Mouse (Mus musculus) heart, postnatal 14 days (tissue): ENCODE results near the gene Lep. TPM values are rescaled to one million over a fixed set of nuclear protein-coding genes. Genes with fewer than 3 reads are reported as not detected.
A peak's percentile ranks its signal among the peaks of the same experiment; 100 is the strongest.

Source experiments
- DNase-seq, 2 experiments: peaks; one replicate each; pipeline ENCODE4 v3.0.0; 2021 to 2022
- intact Hi-C: fragments of 180-260 bp; cut with DNase I; formaldehyde crosslinking; loops from one replicate; pipeline ENCODE4 v1.15.1; 2025
- long read RNA-seq, 2 experiments: library from polyadenylated mRNA; stranded (forward); transcript quantifications; one replicate each; pipeline ENCODE4 v2.0.0; 2021
- total RNA-seq, 2 experiments: library from RNA; stranded (reverse); gene quantifications; 2 replicates each; pipeline ENCODE4 v1.2.3; 2021

Gene Lep
- total RNA-seq, result under 1 TPM; 0.69 to 1.00 TPM
- long read RNA-seq, experiment 1, partial matches to known transcripts, result 0 of 1 reads
- long read RNA-seq, experiment 1, other reads (novel, unspliced or antisense), result 1 of 1 reads
- long read RNA-seq, experiment 2, result 0 reads

DNA sequence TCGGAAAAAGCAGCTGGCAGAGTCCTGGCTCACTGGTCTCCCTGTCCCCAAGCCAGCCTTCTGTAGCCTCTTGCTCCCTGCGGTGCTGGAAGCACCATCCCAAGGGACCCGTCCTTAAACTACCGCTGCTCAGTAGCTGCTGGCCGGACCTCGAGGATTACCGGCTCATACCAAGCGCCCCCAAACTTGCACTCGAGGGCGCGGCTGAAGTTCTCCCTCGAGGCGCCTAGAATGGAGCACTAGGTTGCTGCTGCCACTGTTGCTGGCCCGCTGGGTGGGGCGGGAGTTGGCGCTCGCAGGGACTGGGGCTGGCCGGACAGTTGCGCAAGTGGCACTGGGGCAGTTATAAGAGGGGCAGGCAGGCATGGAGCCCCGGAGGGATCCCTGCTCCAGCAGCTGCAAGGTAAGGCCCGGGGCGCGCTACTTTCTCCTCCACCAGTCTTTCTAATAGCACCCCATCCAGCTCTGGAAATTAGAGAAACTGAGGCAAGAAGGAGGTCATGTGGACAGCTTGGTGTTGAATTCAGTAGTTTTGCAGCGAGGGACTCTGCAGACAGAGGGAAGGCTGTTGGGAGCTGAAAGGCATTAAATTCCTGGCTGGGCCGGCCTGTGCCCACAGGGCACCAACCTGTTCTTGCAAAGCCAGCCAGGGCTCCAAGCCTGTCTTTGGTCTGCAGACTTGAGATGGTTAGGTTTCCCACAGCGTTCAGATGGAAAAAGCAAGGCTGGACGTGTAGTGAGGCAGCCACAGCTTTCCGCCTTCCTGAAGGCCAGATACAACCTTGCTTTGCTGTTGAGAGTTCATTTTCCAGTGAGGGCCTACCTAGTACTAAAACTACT lies at the start of gene Lep:
Lep (plus strand) TSS at position 375 of the 840 bp plus-strand sequence.
- DNase-seq, result no peak
- intact Hi-C loops, result no loop called here

DNA sequence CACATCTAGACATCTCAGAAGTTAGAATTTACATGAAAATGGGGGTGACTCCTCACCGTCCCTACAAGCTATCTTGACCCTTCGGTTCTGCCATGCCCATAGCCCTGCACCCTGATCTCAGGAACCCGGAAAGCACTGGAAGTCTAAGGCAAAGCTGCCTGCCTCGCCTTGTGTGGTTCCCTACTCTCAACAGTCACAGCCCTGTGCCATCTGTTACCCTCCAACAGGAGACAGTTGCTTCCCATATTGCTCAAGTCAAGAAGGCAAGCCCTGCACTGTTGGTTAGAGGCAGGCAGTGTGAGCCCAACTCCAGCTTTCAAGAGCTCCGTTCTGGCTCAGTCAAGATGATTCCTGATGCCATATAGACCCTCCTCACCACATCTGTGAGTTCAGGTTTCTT lies 48.4 kb upstream of the Lep start:
- DNase-seq, result no peak
- intact Hi-C loops, result no loop called here

DNA sequence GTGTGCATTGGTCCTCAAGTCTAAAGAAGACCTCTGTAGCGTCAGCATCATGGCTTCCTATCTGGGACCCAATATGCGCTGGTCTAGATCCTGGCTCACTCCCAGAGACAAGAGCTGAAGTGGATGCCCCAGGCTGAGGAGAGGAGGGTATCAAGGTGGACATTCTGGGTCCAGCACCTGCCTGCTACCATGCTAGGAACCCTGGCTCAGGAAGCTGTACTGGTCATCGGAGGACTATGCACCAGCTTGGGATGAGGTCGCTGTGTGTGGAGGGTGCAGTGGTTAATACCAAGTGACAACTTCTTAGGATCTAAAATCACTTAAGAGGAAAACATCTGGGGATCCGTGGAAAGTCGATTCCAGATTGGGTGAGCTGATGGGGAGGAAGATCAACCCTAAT lies 46.8 kb upstream of the Lep start:
- DNase-seq, result no peak

DNA sequence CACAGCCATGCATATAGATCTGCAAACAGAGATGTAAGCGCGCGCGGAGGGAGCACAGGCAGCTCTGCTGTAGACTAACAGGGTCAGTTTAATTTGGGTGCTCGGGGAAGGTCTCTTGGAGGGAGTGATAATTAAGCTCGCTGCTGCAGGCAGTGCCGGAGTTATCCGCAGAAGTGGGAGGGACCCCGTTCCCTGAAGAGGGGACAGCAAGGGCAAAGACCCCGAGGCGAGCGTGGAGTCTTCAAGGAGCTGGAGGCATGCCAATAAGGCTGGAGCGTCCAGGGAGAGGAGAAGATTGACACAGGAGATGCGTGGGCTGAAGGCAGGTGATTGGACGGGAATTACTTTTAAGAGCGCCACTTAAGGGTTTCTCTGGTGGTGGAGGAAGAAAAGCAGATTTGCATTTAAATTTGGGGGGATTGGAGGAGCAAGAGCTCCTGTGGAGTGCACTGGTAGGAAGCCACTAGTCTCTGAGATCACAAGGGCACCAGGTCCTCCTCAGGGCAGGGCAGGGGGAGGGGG lies 43.1 kb upstream of the Lep start:
- intact Hi-C loops, result no loop called here
- no peak for DNase-seq

More for the DNA sequence above, 46.8 kb upstream of the Lep start:
- intact Hi-C loops, result no loop called here

DNA sequence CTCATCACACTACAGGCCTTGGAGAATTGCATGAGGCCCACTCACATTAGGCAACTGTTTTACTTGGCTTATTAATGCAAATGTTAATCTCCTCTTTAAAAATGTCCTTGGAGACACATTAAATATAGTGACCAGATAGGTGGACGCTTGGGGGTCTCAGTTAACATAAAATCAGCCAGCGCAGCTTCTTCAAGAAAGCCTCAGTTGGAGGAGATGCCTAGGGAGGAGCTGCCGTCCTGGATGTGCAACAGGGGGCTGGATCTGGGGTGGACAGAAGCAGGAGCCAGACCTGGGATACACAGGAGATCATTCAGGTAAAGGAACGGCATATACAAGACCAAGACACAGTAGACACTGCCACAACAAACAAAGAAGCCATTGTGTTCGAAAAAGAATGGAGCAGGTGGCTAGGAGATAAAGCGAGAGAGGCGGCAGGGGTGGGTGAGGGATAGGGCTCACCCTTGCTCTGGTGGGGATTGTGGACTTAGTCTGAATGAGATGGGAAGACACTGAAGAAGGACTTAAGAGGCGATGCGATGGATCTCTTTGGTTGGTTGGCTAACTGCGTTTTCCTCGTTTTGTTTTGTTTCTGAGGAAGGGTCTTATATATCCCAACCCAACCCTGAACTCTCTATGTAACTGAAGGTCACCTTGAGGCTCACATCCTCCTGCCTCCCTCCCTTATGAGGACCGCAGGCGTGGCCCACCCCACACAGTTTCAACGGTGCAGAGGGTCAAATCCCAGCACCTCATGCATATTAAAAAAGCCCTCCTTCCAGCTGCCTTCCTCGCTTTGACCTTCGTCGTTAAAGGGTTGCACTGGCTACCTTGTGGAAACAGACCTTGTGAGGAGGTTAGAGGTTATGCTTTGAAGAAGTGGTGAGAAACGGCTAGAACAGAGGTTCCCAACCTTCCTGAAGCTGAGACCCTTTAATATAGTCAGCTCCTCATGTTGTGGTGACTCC lies 40.0 kb upstream of the Lep start:
- intact Hi-C loops, result loop anchor here (5.0 kb wide), 2 partner anchors 122 to 183 kb away; no protein-coding TSS in a partner anchor
- DNase-seq, result no peak

DNA sequence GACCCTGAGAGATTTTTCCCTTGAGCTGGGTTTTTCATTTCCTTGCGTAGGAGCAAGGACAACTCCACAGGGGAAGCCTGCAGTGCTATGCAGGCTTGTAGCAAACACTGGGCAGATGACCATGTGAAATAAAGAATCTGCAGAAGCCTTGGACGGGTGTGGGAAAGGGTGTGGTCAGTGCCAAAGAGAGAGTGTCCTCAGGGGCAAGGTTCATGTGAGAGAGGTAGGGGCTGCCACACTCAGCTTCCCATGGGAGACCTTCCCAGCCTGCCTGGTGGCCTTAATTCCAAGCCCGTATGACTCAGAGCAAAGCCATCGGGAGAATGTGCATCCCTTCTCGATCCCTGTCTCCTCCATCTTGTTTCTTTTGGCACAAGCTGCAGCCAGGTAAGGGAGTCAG lies 39.1 kb upstream of the Lep start:
- intact Hi-C loops, result loop anchor here (5.0 kb wide), 2 partner anchors 121 to 184 kb away; no protein-coding TSS in a partner anchor
- DNase-seq, result no peak

DNA sequence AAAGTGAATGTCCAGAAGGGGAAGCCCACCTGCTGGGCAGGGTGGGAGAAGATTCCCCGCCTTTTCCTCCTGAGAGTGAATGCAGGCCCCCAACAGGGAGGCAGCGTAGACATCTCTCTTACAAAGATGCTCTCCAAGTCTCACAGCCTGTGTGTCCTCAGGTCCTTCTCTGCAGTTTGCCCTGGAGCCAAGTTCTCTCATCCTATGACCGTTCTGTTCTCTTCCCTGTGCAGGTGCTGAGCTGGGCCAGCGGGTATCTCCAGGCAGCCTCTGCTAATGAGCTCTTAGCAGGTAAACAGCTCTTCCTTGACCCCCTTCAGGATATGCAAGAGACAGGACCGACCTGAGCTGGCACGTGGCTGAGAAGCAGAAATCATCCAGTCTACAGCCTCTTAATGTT lies 38.5 kb upstream of the Lep start:
- DNase-seq, result no peak

DNA sequence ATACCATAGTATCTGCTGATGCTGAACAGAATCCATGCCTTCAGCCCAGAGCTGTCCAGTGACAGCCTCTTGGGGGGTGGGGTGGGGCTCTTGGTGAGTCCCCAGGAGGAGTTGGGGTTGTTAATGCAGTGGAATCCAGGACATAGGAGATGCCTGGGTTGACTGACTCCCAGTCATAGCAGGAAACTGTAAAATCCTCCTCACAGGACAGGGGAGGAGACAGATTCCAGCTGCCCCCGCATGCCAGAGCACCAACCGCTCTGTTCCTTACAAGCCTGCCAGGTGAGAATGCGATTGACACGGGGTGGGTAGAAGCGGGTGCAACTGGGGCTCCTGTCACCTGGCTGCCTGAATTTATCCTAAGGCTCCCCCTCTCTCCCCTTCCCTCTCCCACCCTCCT lies 37.9 kb upstream of the Lep start:
- no peak for DNase-seq
- intact Hi-C loops, result loop anchor here (5.0 kb wide), 2 partner anchors 120 to 185 kb away; no protein-coding TSS in a partner anchor

More for the DNA sequence above, 38.5 kb upstream of the Lep start:
- intact Hi-C loops, result loop anchor here (5.0 kb wide), 2 partner anchors 121 to 184 kb away; no protein-coding TSS in a partner anchor

DNA sequence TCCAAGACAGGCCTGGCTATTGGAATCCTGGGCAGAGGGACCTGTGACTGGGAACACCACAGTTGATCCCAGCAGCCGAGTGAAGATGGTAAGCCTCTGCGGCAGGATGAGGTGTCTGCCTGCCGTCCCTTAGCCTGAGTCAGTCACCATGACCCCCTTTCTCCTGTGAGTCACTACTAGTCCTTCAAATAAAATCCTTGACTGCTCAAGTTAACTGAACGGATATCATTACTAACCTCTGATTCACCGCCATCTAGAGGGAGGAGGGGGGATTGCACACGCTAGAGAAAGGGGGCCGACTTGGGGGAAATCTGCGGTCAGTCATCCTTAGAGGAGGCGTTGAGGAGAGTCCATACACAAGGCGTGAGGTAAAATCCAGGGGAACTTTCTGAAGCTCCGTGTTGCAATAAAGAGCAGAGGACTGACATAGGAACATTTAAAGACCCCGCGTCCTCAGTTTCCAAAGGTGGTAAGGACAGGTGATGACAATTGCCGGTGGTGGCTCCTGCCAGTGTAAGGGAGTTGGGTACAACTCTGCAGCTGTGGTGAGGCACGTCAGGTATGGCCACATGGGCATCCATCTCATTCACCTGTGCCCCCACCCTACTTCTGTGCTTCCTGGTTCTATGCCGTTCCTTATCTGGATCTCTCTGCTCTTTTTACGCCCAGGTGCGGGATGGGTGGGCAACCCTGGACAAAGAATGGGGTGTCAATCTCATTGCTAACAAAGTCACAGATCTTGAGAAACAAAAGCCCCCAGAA lies 36.6 kb upstream of the Lep start:
- intact Hi-C loops, result loop anchor here (5.0 kb wide), 2 partner anchors 119 to 186 kb away; no protein-coding TSS in a partner anchor
- DNase-seq, result peak; percentile 44 to 65

DNA sequence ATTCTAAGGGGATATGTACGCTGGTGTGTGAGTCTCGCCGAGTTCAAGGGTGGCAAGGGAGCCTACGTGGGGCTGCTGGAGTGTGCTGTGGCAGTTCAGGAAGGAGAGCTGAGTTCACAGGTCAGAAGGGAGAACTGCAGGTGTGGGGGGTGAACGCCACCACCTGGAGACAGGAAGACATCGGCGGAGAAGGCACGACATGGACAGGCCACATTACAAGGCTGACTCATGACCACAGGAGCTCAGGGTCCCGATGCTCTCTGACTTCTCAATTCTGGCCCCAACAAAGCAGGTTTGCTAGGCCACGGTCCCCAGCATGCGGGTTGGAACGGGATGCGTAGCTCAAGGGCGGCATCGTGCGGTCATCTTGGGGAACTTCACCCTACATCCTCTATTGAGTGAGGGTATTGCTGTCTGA lies 36.0 kb upstream of the Lep start:
- peak; percentile 73 to 79 for DNase-seq
- intact Hi-C loops, result loop anchor here (1.0 to 5.0 kb wide), 4 partner anchors 75 to 491 kb away; no protein-coding TSS in a partner anchor

DNA sequence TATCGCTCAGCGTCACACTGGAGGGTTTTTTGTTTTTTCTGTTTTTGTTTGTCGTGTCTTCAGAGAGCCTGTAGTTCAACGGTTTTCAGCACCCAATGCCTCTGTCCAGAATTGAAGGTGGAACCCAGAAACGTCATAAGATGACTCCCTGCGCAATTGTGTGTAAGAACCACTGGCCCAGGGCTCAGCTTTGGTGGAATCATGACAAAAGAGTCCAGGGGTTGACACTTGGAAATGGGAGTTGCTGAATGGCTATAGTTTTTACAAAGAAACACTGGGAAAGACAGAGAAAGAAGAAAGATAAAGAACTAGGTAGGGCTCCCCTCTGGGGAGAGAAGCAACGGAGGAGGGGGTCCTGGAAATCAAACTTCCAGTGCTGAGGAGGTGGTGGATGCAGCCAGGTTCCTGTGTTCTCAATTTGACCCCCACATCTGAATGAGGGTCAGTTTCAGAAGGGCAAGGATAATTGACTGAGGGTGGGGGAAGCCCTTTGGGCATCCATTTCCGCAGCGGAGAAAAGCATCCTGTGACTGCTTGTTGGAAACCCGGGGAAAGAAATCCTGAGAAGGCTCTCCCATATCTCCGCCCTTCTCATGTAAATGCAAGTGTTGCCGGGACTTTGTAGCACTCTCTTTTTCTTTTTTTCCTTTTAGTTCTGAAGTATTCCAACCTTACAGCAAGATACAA lies 34.1 kb upstream of the Lep start:
- intact Hi-C loops, result loop anchor here (2.0 kb wide), 1 partner anchor 493 kb away; no protein-coding TSS in a partner anchor
- DNase-seq, result no peak

DNA sequence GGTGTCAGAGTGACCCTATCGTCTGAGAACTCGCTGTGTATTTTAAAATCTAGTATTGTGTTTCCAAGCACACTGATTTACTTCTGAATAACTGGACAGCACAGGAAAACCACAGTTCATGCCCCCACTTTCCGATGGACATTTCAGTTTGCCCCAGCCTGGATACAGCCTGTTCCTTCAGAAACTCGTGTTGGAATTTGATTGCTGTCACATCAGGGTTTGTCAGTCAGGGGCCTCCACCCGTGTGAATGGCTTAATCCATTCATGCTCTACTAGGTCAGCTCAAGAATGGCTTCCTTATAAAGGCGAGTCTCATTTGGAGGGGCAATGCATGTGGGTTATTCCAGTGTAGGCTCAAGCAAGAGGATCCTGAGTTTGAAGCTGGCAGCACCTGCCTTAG lies 33.3 kb upstream of the Lep start:
- intact Hi-C loops, result no loop called here
- DNase-seq, result no peak

DNA sequence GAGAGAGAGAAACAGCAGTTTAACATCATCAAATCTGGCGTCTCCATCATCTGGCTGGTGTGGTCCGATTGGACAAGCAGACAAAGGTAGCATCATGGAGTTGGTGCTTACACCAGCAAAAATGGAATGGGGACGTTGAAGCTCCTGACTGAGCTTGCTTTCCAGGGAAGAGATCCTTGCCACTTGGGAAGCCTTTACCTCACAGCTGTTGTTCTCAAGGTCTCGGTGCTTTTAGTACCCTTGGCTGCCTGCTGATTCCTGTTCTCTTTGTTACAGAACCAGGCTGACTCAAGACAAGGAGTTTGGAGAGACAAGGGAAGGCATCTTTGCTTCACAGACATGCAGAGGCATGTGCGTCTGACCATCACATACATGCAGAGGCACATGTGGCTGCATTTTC lies 31.9 kb upstream of the Lep start:
- no peak for DNase-seq
- intact Hi-C loops, result no loop called here

DNA sequence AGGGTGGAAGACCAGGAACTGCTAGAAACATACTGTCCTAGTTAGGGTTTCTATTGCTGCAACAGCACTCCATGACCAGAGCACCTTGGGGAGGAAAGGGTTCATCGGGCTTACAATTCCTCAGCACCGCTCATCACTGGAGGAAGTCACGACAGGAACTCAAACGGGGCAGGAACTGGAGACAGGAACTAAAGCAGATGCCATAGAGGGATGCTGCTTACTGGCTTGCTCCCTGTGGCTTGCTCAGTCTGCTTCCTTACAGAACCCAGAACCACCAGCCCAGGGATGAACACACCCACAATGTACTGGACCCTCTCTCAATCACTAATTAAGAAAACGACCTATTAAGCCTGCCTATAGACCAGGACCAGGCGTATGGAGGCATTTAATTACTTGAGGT lies 30.5 kb upstream of the Lep start:
- no peak for DNase-seq
- intact Hi-C loops, result no loop called here

DNA sequence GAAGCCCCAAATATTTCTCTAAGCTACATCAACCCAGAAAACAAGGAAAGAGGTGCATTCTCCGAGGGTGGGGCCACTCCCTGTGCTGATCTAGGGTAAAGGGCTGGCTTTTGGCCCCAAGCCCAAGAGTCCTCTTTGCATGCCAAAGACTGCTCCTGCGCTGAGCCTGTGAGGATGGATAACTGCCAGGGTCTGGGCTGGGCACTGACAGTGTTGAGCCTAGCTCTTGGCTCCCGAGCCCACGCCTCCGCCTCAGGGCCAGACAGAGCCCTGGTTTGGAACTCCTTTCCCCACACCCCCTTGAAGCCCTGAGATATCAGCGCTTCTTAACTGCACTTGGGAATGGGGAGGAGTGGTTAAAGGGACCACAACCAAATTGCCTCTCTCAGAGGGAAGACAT lies 28.8 kb upstream of the Lep start:
- intact Hi-C loops, result no loop called here
- peak; percentile 47 to 66 for DNase-seq

DNA sequence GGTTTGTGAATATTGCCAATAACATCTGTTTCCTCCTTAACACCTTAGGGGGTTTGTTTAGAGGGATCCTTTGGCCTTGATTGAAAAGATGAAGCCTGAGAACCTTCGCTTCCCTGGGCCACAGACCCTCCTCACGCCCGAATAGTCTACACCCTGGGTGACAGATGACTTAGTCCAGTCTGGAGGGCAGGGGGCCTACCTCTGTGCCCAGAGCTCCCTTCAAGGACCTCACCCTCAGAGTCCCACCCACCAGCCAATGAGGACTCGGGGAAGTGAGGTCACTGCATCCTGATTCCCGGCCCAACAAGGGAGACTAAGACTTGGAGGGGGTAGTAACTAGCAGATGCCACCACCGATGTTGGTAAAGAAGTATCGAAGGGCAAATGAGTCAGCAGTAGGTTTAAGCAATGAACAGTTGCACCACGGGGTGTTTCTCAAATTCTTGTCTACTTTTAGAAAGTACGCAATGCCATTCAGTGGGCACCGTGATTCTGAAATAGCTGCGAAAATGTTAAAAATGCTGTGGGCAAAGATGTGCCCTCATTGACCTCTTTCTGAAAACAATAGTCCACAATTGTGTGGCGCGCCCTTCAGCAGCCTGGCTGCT lies 28.2 kb upstream of the Lep start:
- no peak for DNase-seq
- intact Hi-C loops, result no loop called here

DNA sequence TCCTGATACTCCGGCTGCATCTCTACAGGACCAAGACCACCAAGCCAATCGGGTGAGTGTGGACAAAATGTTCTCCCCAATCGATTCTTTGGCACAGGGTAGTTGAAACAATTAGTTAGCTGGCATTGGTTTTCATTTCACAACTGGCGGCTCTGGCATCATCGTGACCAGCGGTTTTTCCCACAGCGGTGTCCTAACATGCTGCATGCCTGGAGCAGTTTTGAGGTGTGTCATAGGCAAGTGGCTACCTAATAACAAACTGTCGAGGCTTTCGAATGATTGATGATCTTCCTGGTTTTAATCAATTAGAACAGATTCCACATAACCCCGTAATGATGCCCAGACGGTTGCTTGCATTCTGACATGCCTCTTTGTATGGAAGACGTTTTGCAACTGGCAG lies 27.6 kb upstream of the Lep start:
- no peak for DNase-seq
- intact Hi-C loops, result no loop called here

DNA sequence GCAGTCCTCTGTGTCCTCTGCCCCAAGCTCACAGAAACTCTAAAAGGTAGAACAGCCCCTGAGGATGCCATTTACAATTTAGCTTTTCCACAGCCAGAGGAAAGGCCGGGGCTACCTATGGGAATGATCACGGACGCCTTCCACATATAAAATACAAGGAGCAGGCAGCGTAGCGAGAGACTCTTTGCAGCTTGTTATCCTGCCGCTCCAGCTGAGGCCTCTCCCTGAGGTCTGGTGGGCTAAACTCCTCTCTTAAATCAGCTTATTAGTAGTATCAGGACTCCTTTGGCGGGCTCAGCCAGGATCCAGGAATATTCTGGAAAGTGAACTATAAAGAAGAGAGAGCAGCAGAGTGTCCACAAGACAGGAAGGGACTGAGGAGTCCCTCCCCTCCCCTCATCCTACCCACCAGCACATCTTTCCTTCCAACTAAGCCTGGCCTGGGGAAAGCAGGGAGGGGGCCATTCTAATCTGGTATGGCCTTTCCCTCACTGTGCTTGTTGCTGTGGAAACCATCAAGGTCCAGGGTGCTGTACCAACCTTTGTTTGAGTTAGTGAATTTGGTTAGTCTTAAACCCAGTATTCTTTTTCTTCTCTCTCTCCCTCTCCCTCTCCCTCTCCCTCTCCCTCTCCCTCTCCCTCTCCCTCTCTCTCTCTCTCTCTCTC lies 25.9 kb upstream of the Lep start:
- intact Hi-C loops, result no loop called here

More for the DNA sequence above, 25.9 kb upstream of the Lep start:
- no peak for DNase-seq
